Mouse (Mus musculus): ENCODE results near the gene Apba1. TPM values are rescaled to one million over a fixed set of nuclear protein-coding genes. Genes with fewer than 3 reads are reported as not detected.

Apba1 gene
- polyA plus RNA-seq, 1 experiment from 2014 or later = 0.46 TPM

GRCm38 (mm10) chr19:23822497-23822896 lies 63.8 kb downstream of the Apba1 start:
- Histone ChIP-seq H3K4me1 (ENCODE audit: control insufficient read depth in 2 of 2, insufficient read depth in 2 of 2, low read length in 2 of 2) (no peaks in the 10 kb centered on the region), H3K36me3 (ENCODE audit: control insufficient read depth, insufficient read depth, low read length) (no peaks in the 10 kb centered on the region), H3K27ac (replicated peaks in 1 of 2; ENCODE audit: control insufficient read depth in 1 of 2, insufficient read depth in 1 of 2, low read depth in 2 of 2, low read length in 2 of 2) (no peak overlapping the region), H3K9me3 (ENCODE audit: control insufficient read depth, low read length) (no peaks in the 10 kb centered on the region), H3K27me3 (ENCODE audit: control insufficient read depth, insufficient read depth, low read length) (no peaks in the 10 kb centered on the region), H3K4me2 (ENCODE audit: low read length) (no peak overlapping the region), H3K4me3 (ENCODE audit: control insufficient read depth in 1 of 2, insufficient read depth in 1 of 2, low read depth in 1 of 2, low read length in 2 of 2) (no peak overlapping the region), H3K9ac (ENCODE audit: low read length) (no peak overlapping the region)
- ATAC-seq (ENCODE audit: insufficient number of reproducible peaks, insufficient read depth, low FRiP score, low read depth) = no peak
- WGBS = 69% methylated on average over 3 of the region's 3 CpGs

GRCm38 (mm10) chr19:23823533-23823932 lies 64.8 kb downstream of the Apba1 start:
- Histone ChIP-seq H3K9me3 (ENCODE audit: control insufficient read depth, low read length) (no peaks in the 10 kb centered on the region), H3K36me3 (ENCODE audit: control insufficient read depth, insufficient read depth, low read length) (no peaks in the 10 kb centered on the region), H3K4me3 (ENCODE audit: control insufficient read depth in 1 of 2, insufficient read depth in 1 of 2, low read depth in 1 of 2, low read length in 2 of 2) (no peak overlapping the region), H3K27me3 (ENCODE audit: control insufficient read depth, insufficient read depth, low read length) (no peaks in the 10 kb centered on the region), H3K4me2 (ENCODE audit: low read length) (no peak overlapping the region), H3K4me1 (ENCODE audit: control insufficient read depth in 2 of 2, insufficient read depth in 2 of 2, low read length in 2 of 2) (no peaks in the 10 kb centered on the region), H3K27ac (replicated peaks in 1 of 2; ENCODE audit: control insufficient read depth in 1 of 2, insufficient read depth in 1 of 2, low read depth in 2 of 2, low read length in 2 of 2) (no peak overlapping the region), H3K9ac (ENCODE audit: low read length) (no peak overlapping the region)
- ATAC-seq (ENCODE audit: insufficient number of reproducible peaks, insufficient read depth, low FRiP score, low read depth) = no peak
- 87% methylated on average over 4 of the region's 4 CpGs for WGBS

- WGBS = 78% methylated on average over 8 of the region's 8 CpGs
- H3K36me3 ChIP-seq (ENCODE audit: control insufficient read depth, insufficient read depth, low read length) = no peaks in the 10 kb centered on the region
- no peak overlapping the region for H3K27ac ChIP-seq (replicated peaks in 1 of 2; ENCODE audit: control insufficient read depth in 1 of 2, insufficient read depth in 1 of 2, low read depth in 2 of 2, low read length in 2 of 2)
- H3K9me3 ChIP-seq (ENCODE audit: control insufficient read depth, low read length) = no peaks in the 10 kb centered on the region
- no peak for ATAC-seq (ENCODE audit: insufficient number of reproducible peaks, insufficient read depth, low FRiP score, low read depth)
- no peak overlapping the region for H3K4me3 ChIP-seq (ENCODE audit: control insufficient read depth in 1 of 2, insufficient read depth in 1 of 2, low read depth in 1 of 2, low read length in 2 of 2)
- no peak overlapping the region for H3K4me2 ChIP-seq (ENCODE audit: low read length)
- H3K4me1 ChIP-seq (ENCODE audit: control insufficient read depth in 2 of 2, insufficient read depth in 2 of 2, low read length in 2 of 2) = no peaks in the 10 kb centered on the region
- no peak overlapping the region for H3K9ac ChIP-seq (ENCODE audit: low read length)
- no peaks in the 10 kb centered on the region for H3K27me3 ChIP-seq (ENCODE audit: control insufficient read depth, insufficient read depth, low read length)
Measured at GRCm38 (mm10) chr19:23826251-23826650, 67.6 kb downstream of the Apba1 start.

GRCm38 (mm10) chr19:23830761-23831160 lies 72.1 kb downstream of the Apba1 start:
- ATAC-seq (ENCODE audit: insufficient number of reproducible peaks, insufficient read depth, low FRiP score, low read depth) = no peak
- H3K27ac ChIP-seq (replicated peaks in 1 of 2; ENCODE audit: control insufficient read depth in 1 of 2, insufficient read depth in 1 of 2, low read depth in 2 of 2, low read length in 2 of 2) = no peak overlapping the region
- no peaks in the 10 kb centered on the region for H3K9me3 ChIP-seq (ENCODE audit: control insufficient read depth, low read length)
- H3K27me3 ChIP-seq (ENCODE audit: control insufficient read depth, insufficient read depth, low read length) = no peaks in the 10 kb centered on the region
- no peak overlapping the region for H3K4me3 ChIP-seq (ENCODE audit: control insufficient read depth in 1 of 2, insufficient read depth in 1 of 2, low read depth in 1 of 2, low read length in 2 of 2)
- 46% methylated on average over 7 of the region's 7 CpGs for WGBS
- H3K9ac ChIP-seq (ENCODE audit: low read length) = no peak overlapping the region
- H3K36me3 ChIP-seq (ENCODE audit: control insufficient read depth, insufficient read depth, low read length) = no peaks in the 10 kb centered on the region
- no peak overlapping the region for H3K4me2 ChIP-seq (ENCODE audit: low read length)
- no peaks in the 10 kb centered on the region; a peak in 1 of 4 replicates for H3K4me1 ChIP-seq (ENCODE audit: control insufficient read depth in 2 of 2, insufficient read depth in 2 of 2, low read length in 2 of 2)

GRCm38 (mm10) chr19:23833685-23834682 lies 75.3 kb downstream of the Apba1 start:
- Histone ChIP-seq H3K27ac (replicated peaks in 1 of 2; ENCODE audit: control insufficient read depth in 1 of 2, insufficient read depth in 1 of 2, low read depth in 2 of 2, low read length in 2 of 2) (no peak overlapping the region), H3K4me2 (ENCODE audit: low read length) (no peak overlapping the region), H3K36me3 (ENCODE audit: control insufficient read depth, insufficient read depth, low read length) (no peaks in the 10 kb centered on the region), H3K27me3 (ENCODE audit: control insufficient read depth, insufficient read depth, low read length) (no peaks in the 10 kb centered on the region), H3K9me3 (ENCODE audit: control insufficient read depth, low read length) (no peaks in the 10 kb centered on the region), H3K4me1 (ENCODE audit: control insufficient read depth in 2 of 2, insufficient read depth in 2 of 2, low read length in 2 of 2) (peaks cover 2 to 5% of the 10 kb centered on the region in 2 experiments; a peak in 1 of 4 replicates), H3K4me3 (ENCODE audit: control insufficient read depth in 1 of 2, insufficient read depth in 1 of 2, low read depth in 1 of 2, low read length in 2 of 2) (no peak overlapping the region), H3K9ac (ENCODE audit: low read length) (no peak overlapping the region)
- no peak for ATAC-seq (ENCODE audit: insufficient number of reproducible peaks, insufficient read depth, low FRiP score, low read depth)
- 51% methylated on average over 14 of the region's 14 CpGs for WGBS

- no peak overlapping the region for H3K9ac ChIP-seq (ENCODE audit: low read length)
- peaks cover 2 to 5% of the 10 kb centered on the region in 2 experiments; a peak in 1 of 4 replicates for H3K4me1 ChIP-seq (ENCODE audit: control insufficient read depth in 2 of 2, insufficient read depth in 2 of 2, low read length in 2 of 2)
- 81% methylated on average over 3 of the region's 3 CpGs for WGBS
- no peak for ATAC-seq (ENCODE audit: insufficient number of reproducible peaks, insufficient read depth, low FRiP score, low read depth)
- no peaks in the 10 kb centered on the region for H3K36me3 ChIP-seq (ENCODE audit: control insufficient read depth, insufficient read depth, low read length)
- H3K27me3 ChIP-seq (ENCODE audit: control insufficient read depth, insufficient read depth, low read length) = no peaks in the 10 kb centered on the region
- no peak overlapping the region for H3K27ac ChIP-seq (replicated peaks in 1 of 2; ENCODE audit: control insufficient read depth in 1 of 2, insufficient read depth in 1 of 2, low read depth in 2 of 2, low read length in 2 of 2)
- H3K4me2 ChIP-seq (ENCODE audit: low read length) = no peak overlapping the region
- no peak overlapping the region for H3K4me3 ChIP-seq (ENCODE audit: control insufficient read depth in 1 of 2, insufficient read depth in 1 of 2, low read depth in 1 of 2, low read length in 2 of 2)
- H3K9me3 ChIP-seq (ENCODE audit: control insufficient read depth, low read length) = no peaks in the 10 kb centered on the region
Measured at GRCm38 (mm10) chr19:23834721-23835120, 76.0 kb downstream of the Apba1 start.

GRCm38 (mm10) chr19:23855832-23856231 lies 97.1 kb downstream of the Apba1 start:
- Histone ChIP-seq H3K4me2 (ENCODE audit: low read length) (no peak overlapping the region), H3K27me3 (ENCODE audit: control insufficient read depth, insufficient read depth, low read length) (no peaks in the 10 kb centered on the region), H3K27ac (replicated peaks in 1 of 2; ENCODE audit: control insufficient read depth in 1 of 2, insufficient read depth in 1 of 2, low read depth in 2 of 2, low read length in 2 of 2) (no peak overlapping the region), H3K4me1 (ENCODE audit: control insufficient read depth in 2 of 2, insufficient read depth in 2 of 2, low read length in 2 of 2) (peaks cover 0 to 3% of the 10 kb centered on the region in 2 experiments; a peak in 1 of 4 replicates), H3K9ac (ENCODE audit: low read length) (no peak overlapping the region), H3K4me3 (ENCODE audit: control insufficient read depth in 1 of 2, insufficient read depth in 1 of 2, low read depth in 1 of 2, low read length in 2 of 2) (no peak overlapping the region), H3K9me3 (ENCODE audit: control insufficient read depth, low read length) (peaks cover 3% of the 10 kb centered on the region; the same call in 1 of the 2 replicates), H3K36me3 (ENCODE audit: control insufficient read depth, insufficient read depth, low read length) (no peaks in the 10 kb centered on the region)
- no peak for ATAC-seq (ENCODE audit: insufficient number of reproducible peaks, insufficient read depth, low FRiP score, low read depth)
- 74% methylated on average over 7 of the region's 7 CpGs for WGBS

All from heart, embryonic 14.5 days (tissue).